Mouse (Mus musculus): ENCODE measurements around the gene Clip2.
A peak's percentile ranks its signal among the peaks of the same experiment; 100 is the strongest.

Gene Clip2

DNA sequence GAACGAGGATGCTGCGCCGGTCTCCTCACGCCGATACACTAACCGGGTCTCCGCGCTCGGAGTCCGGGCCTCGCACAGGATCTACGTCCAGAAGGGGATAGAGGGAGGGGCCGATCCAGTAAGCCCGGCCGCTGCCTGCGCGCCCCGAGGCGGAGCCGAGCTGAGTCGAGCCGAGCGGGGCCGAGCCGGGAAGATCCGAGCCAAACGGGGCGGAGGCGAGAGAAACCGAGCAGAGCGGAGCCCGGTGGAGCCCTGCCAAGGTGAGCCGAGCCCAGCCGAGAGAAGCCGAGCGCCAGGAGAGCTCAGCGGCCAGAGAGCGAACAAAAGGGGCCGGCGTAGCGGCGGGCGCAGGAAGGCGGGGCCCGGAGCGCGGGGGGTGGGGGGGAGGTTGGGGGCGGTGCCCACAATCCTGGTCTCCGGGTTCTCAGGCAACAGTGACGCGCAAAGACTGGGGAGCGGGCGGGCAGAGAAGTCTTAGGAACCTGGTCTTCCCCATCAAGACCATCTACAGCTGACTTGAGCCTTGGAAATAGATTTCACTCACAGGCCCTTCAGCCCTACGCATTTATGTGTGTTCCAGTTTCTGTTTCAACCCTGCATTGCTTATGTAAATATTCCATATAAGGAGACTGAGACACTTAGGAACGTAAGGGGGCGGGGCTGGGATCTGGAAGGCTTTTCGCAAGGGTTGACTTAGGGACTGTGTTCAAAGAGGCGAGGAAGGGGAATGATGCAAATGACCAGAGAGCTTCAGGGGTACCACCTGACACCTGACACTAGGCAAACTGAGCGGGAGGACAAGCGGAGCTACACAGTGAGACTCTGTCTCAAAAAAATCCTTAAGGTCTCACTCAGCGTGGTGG, at the start of gene Clip2:
Gene Clip2 (minus strand): TSS at position 325 of the 863 bp plus-strand sequence.
- DNase-seq, result peak; percentile 98

DNA sequence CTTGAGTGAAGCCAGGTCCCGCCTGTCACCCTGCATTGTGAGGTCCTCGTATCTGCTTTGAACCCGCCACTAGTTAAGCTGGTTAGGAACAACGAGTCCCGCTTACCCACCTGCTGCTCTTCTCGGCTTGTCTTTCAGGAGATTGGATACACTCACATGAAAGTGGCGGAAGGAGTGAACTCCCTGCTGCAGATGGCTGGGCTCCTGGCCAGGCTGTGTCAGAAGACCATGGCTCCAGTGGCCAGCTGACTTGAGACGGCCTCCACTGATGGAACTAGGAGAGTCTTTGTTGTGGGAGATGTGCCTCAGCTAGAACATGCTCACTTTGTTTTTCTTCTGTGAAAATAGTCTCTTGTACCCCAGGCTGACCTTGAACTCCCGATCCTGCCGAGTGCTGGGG, 45.5 kb upstream of the Clip2 start:
- DNase-seq, result no peak

DNA sequence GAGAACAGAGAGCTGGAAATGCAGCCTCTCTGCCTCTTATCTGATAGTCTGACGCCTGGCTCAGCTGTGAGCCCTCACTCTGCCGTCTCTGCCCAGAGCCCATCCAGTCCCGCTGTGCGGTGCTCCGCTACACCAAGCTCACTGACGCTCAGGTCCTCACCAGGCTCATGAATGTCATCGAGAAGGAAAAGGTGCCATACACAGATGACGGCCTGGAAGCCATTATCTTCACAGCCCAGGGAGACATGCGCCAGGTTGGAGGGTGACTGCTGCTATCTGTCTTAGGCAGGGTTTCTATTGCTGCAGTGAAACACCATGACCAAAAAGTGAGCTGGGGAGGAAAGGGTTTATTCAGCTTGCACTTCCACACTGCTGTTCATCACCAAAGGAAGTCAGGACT, 40.9 kb upstream of the Clip2 start:
- DNase-seq, result no peak

DNA sequence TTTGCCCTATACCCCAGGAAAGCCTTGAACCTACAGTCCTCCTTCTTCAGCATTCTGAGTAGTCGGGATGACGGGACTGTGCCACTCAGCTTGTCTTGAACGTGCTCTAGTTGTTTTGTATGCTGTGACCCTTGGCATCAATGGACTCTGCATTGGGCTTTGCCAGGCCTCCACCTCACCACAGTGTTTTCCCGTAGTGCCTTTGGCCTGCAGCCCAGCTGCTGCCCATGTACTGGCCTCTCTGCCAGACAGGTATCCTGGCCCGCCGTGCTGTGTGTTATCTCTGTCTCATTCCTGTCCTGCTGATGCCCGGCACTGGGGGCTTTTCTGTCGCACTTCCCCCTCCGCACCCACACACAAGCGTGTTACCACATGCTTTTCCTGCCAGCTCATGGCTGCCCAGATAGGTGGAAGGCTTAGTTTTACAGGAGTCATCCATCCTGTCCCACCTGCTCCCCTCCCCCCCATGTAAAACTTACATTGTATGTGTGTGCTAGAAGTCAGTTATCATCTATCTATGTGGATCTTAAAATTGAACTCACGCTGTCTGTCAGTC, 39.9 kb upstream of the Clip2 start:
- peak; percentile 42 for DNase-seq

DNA sequence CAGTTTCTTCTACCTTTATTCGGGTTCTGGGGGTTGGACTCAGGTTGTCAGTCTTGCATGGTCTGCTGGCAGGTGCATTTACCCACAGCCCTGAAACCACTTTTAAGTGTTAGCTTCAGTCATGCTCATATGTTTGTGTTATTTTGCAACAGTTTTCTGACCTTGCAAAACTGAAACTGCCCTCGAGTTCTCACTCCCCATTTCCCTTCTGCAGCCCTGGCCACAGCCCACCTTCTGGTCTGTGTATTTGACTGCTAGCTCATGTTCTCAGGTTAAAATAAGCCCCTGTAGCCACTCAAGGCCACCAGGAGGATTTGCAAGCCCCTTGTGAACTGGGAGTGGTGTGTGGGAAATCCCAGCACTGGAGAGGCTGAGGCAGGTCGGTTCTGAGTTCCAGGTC, 37.7 kb upstream of the Clip2 start:
- DNase-seq, result no peak

DNA sequence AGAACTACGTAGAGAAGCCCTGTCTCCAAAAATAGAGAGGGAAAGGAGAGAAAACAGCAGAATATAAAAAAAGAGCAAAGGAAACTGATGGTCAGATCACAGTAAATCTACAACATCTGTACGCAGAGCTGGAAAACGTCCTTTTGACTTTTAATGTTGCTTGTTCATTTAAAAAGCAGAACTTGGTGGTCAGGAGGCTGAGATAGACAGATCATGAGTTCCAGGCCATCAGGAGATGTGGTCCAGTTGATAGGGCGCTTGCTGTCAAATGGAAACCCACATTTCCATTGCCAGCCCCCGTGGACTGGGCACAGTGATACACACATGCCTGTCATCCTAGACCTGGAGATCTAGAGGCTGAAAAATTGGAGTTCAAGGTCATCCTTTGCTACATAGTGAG, 32.6 kb upstream of the Clip2 start:
- no peak for DNase-seq

DNA sequence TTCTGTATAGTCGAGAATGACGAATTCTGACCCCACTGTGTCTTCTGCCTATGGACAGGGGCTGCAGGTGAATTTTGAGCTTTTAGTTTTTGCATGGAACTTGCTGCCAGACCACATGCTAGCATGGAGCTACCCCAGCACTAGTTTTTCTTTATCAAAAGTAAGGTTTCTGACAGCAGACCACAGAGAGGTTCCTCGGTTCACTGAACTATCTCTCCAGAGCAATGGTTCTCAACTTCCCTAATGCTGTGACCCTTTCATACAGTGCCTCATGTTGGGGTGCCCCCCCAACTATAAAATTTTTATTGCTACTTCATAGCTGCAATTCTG, 31.6 kb upstream of the Clip2 start:
- DNase-seq, result no peak

DNA sequence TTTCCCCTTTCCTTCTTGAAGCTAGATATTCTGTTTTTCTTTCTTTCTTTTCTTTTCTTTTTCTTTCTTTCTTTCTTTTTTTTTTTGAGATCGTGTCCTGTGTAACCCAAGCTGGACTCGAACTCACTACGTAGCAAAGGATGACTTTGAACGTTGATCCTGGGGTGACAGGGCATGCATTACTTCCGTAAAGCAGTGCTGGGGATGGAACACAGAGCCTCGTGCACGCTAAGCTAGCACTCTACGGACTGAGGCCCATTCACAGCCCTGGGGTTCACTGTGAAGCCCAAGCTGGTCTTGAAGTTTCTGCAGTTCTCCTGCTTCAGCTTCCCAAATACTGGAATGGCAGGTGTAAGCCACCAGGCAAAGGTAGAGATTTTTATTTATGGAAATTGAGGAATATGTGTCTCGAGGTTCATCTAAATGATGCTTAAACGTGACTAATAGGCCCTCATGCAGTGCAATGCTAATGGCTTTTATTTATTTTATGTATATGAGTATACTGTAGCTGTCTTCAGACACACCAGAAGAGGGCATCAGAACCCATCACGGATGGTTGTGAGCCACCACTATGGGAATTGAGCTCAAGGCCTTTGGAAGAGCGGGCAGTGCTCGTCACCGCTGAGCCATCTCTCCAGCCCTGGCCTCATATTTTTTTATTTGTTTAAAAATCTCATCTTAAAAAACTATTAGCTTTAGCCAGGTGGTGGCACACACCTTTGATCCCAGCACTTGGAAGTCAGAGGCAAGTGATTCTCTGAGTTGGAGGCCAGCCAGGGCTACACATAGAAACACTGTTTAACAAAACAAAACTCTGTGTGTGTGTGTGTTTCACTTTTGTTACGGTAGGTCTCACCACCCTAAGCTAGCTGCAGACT, 31.0 kb upstream of the Clip2 start:
- DNase-seq, result peak; percentile 39

DNA sequence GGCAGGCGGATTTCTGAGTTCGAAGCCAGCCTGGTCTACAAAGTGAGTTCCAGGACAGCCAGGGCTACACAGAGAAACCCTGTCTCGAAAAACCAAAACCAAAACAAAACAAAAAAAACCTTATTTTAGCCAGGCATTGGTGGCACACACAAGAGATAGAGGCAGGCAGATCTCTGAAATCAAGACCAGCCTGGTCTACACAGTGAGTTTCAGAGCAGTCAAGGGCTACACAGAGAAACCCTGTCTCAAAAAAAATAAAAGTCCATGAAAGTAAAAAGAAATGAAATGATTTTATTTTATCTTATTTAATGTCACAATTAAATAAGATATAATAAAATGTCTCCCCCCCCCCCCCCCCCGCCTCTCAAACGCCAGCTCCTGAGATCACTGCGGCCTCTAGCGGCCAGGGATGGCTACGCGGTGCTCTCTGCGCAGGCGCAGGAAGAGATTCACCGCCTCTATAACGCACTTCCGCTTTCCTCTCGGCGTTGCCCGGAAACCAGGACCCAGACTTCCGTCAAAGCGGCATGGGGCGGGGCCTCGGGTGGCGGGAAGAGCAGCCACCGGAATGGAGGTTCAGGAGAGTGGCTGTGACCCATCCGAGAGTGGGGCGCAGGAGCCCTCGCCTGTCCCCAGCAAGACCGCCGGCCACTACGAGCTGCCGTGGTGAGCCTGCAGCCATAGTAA, 30.1 kb upstream of the Clip2 start:
- DNase-seq, result peak; percentile 97

DNA sequence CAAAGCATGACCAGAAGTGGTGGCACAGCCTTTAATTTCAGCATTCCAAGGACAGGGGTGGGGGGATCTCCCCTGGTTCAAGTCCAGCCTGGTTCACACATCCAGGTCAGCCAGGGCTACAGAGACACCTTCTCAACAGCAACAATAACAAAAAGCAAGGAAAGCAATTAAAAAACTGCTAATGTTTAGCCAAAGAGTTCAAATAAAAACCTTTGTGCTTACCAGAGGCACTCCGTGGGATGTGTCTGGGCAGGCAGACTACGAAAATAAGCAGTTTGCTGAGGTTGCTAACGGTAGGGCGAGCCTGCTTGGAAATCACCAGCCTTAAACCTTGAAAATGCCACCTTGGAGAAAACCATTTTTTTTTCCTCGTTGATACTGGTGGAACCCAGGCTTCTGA, 28.9 kb upstream of the Clip2 start, which contains the start of gene Rfc2:
Gene Rfc2 (plus strand): TSS at position 221 of the 400 bp plus-strand sequence.
- DNase-seq, result peak; percentile 80

DNA sequence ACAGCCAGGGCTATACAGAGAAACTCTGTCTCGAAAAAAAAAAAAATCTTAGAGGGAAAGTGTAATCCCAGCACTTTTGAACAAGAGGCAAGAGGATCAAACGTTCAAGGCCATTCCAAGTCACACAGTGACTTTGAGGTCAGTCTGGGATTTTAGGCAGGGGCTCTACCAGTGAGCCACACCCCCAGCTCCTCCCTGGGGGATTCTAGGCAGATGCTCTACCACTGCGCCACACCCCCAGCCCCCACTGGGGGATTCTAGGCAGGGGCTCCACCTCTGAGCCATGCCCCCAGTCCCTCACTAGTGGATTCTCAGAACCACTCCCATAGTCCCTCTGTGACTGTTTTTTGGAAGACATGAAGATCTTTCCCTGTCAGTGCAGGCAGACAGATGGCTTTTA, 26.9 kb upstream of the Clip2 start:
- DNase-seq, result no peak

DNA sequence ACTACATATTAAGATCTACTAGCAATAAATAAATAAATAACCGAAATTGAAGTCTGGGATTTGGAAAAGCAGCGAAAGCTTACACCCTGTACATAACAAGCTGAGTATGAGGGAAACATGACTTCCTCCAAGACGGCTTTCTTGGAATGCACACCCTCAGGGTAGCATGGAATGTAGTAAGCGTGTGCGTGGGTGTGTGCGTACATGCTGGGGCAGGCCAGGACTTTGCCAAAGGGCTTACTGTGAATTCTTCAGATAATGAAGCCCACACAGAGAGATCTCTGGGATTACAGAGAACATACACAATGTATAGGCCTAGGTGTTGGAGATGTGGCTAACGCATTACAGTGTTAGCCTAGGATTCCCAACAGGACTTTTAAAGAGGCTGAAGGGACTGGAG, 25.3 kb upstream of the Clip2 start:
- DNase-seq, result no peak

DNA sequence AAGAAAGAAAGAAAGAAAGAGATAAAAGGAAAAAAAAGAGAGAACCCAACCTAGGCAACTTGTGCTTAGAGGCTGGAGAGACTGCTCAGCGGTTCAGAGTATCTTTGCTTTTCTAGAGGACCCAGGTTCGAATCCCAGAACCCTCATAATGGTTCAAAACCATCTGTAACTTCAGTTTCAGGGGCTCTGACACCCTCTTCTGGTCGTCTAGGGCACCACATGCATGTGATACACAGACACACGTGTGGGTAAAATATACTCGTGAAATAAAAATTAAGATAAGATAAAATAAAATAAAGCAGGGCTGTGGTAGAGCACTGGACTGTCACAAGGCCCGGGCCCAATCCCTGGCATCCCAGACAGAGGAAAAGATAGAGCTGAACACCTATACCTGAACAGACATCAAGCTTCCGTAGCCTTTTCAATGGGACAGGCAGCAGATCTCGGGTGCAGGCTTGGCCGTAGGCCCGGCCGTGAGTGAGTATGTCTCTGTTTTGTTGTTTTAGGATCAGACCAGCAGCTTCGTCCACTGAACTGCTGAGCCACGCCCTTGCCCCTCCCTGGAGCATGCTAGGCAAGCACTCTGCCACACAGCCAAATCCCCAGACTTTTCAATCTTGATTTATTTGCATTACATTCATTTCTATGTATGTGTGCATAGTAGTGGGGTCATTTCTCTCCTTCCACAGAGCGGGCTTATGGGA, 24.4 kb upstream of the Clip2 start:
- DNase-seq, result no peak

DNA sequence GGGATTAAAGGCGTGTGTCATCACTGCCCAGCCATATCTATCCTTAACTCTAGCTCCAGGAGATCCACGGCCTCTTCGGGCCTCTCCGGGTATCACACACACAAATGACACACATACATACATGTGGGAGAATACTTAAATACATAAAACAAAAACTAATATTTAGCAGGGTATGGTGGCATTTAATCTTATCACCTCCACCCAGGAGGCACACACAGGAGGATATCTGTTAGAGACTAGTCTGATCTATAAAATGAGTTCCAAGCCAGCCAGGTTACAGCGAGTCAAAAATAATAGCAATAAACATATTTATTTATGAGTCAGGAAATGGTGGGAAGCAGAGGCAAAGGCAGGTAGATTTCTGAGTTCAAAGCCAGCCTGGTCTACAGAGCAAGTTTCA, 23.6 kb upstream of the Clip2 start:
- no peak for DNase-seq

DNA sequence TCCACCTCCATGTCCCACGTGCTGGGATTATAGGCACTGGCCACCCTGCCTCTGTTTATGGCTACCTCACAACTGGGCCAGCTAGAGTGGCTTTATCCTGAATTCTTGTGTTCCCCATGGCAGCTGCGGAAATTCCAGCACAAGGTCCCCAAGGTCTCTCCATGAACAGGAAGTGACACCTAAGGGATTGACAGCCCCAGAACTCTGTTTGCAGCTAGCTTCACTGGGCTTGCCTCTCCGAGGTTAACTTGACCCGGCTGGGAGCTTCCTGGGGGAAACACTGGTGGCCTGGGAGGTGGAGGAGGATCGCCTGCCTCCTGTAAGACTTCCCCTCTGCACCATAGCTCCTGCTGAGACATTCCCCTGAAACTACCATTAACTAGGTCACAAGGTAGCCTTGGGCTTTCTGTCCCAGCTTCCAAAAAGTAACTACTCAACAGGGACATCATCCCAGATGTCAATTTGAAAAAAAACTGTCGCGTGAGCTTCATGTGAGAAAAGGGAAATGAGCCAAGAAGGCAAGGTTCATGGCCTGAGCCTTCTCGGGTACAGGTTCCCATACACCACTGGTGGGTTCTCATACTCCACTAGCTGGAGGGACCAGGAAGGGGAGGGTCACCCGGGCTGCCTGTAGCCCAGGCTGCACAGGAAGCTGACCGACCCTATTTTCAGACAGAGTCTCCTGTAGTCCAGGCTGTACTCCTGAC, 20.4 kb upstream of the Clip2 start:
- DNase-seq, result peak; percentile 67

DNA sequence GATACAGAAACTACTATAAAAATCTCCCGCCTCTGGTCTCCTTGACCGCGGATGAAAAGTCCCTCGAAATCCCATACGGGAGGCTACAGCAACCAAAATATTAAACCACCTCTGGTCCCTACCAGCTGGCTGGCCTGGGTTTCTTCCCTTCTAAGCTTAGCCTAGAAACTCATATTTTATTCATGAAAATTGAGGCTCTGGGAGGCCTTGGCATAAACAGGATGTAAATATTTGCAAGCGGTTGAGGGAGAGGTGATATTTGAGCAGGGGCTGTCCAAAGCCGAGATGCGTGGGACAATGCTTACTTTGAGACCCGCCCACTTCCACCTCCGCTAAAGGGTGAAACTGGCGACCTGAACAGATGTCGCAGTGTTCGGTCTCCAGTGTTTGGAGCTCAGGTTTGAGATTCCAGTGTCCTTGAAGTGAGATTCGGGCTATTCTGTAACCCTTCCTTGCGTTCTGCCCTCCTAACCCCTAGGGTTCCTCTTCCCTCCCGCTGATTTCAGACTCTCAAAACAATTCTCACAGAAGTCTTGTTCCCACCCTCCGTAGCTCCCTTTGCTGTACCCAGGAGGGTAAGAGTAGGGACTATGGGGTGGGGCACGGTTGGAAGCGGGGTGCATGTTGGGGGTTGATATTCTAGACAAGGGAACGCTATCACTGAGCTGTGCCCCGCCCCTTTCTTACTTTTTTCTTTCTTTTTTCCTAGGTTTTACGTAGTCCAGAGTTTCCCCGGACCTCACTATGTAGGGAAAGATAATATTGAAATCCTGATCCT, 19.7 kb upstream of the Clip2 start:
- peak; percentile 83 for DNase-seq

DNA sequence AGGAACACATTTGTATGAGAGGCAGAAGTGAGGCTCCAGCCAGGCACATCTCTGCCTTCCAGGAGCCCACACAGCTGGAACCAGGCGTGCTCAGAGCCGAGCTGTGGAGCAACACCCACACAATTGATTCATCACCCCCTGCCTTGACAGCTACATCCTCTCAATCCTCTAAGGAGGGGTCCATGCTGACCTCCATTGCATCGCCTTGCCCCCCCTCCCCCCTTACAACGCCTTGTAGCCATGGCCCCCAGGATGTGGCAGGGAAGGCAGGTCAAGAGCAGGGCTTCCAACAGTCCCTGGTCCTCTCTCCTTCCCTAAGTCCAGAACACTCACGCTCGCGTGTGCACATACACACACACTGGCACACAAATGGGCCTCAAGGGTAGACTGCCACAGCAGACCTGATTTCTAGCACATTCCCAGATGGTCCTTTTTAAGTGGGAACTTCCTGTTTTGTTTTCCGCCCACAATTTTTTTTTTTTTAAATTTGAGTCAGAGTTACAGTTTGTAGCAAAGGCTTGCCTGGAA, 16.8 kb upstream of the Clip2 start:
- no peak for DNase-seq

DNA sequence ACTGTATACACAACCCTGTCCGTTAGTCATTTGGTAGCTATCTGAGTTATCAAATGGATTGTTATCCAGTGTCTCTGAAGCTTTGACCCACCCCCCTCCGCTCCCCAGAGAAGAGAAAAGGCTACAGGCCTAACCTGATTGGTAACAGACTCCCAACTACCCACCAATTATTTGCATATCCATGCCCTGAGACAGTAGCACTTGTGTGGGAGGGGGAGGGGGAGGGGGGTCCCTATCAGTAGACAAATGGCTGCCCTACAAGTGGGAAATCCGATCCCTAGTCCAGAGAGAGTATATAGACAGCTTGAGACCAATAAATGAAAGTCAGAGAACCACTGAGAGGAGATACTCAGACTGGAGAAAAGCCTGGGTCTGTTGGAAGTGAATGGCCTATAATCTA, 15.8 kb upstream of the Clip2 start:
- no peak for DNase-seq

DNA sequence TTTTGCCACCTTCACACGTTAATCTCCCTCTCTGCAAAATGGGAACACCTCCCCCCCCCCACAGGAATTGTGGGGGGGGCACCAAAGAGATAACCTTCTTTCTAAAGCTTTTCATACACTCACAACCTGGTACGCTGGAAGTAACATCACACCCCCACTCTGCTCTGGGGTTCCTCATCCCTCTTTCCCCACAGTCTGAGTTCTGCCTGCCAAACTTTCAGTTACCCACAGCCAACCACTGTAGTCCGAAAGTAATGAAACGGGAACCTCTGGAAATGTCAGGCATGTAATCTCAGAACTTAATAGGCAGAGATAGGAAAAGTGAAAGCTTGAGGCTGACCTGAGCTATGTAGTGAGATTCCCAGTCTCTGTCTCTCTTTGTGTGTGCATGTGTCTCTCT, 15.2 kb upstream of the Clip2 start:
- no peak for DNase-seq

DNA sequence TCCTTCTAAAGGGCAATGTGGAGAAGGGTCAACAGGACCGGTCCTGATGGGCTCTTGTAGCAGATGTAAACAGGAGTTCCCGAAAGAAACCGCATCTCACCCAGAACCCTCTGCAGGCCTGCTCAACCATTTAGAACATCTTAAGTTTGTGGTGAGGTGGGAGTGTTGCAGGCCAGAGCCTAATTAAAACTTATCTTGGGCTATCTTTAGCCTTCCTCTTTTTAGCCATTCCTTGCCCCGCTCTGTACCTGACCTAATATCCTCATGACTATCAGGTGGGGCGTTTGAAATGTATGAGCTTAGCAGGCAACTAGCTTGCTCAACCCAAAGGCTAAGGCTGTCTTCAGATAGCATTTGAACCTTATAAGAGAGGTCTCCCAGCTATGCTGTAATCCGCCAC, 13.5 kb upstream of the Clip2 start:
- no peak for DNase-seq

DNA sequence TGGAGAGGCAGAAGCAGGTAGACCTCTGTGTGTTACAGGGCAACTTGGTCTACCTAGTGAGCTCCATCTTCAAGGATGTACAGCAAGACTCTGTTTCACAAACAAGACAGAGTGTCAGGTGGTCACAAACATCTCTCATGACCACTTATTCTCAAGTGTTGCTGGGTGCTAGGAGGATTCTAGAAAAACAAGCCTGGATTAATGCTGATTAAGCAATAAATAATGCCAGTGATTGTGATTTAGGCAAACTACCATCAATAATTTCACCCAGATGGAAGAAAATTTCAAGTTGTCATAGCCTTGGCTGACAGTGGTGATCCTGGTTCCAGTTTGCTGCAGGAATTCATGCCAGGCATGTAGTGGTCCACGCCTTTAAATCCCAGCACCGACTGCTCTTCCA, 12.0 kb upstream of the Clip2 start:
- no peak for DNase-seq
